Mouse (Mus musculus): ENCODE results near the gene Kit. TPM values are rescaled to one million over a fixed set of nuclear protein-coding genes. Genes with fewer than 3 reads are reported as not detected.

The Kit gene
- polyA plus RNA-seq (2021; fragmentation: Nextera tagmentation) = 29.3 and 35.1 TPM in 2 replicates
- long read RNA-seq, experiment 1, full-length matches to known transcripts = 6 of 30 reads
- long read RNA-seq, experiment 1, partial matches to known transcripts = 22 of 30 reads
- long read RNA-seq, experiment 1, other reads (novel, unspliced or antisense) = 2 of 30 reads
- long read RNA-seq, experiment 2, full-length matches to known transcripts = 77 of 109 reads
- long read RNA-seq, experiment 2, partial matches to known transcripts = 24 of 109 reads
- long read RNA-seq, experiment 2, other reads (novel, unspliced or antisense) = 8 of 109 reads

DNA sequence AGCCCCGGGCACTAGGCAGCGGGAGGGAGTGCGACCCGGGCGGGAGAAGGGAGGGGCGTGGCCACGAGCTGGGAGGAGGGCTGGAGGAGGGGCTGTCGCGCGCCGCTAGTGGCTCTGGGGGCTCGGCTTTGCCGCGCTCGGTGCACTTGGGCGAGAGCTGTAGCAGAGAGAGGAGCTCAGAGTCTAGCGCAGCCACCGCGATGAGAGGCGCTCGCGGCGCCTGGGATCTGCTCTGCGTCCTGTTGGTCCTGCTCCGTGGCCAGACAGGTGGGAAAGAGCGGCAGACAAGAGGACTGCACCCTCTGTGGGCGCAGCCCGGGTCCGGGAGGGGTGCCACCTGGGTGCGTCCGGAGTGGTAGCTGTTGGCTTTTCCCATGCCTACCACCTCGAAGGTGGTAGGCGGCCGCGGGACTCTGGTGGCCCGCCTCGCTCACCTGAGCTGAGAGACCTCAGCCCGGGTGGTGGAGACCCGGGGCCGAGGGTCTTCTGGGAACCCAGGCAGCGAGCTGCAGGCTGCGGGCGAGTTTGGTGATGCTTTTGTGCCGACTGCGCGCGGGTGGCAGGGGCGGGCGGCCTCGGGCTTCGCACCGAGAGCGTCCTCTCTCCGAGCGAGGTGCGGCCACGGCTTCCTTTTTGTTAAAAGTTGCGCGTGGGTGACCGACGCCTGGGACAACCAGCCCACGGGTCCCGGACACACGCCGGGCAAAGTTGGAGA lies at the start of gene Kit:
Gene Kit (plus strand): TSS at position 65 of the 715 bp plus-strand sequence.

Measured in layer of hippocampus, adult 6 months (tissue).